ENCODE assay signal across 25 mouse cellular contexts in the genomic region with DNA sequence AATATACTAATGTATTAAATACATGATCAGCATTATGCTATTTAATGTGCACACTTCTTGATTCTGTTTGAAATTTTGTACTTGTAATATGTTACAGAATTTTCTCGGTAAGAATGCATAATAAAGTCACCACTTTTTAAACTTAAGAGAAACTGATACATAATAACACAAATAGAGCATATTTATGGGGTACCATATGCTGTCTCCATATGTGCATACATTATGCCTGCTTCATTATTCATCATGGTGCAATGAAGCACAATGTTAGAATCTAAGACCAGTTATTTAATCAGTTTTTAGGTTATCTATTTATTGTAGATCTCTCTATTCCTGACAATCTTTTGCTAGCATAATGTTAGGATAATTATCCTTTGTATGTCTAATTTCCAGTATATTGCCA.
"Had no signal": no experiment of that assay in that cellular context is flagged by ENCODE, and none has a peak within 500 bp of the region (broad histone marks: within the 10 kb centered on the region; RNA-seq: fewer than 3 reads in every experiment).

No protein-coding gene starts in this region.

- H3K36me3 ChIP-seq: kidney, embryonic 15.5 days; limb, embryonic 10.5 days; limb, embryonic 13.5 days; liver, embryonic 12.5 days; liver, embryonic 15.5 days; lung, embryonic 15.5 days; midbrain, embryonic 10.5 days; midbrain, embryonic 13.5 days; neural tube, embryonic 13.5 days; stomach, embryonic 15.5 days had no signal

- H3K9me3 ChIP-seq: kidney, embryonic 15.5 days; limb, embryonic 10.5 days; limb, embryonic 13.5 days; liver, embryonic 12.5 days; liver, embryonic 15.5 days; lung, embryonic 15.5 days; midbrain, embryonic 10.5 days; midbrain, embryonic 13.5 days; neural tube, embryonic 13.5 days; stomach, embryonic 15.5 days had no signal

- ATAC-seq: liver, embryonic 12.5 days; midbrain, embryonic 13.5 days; midbrain, embryonic 16.5 days had no signal

- H3K4me3 ChIP-seq: kidney, embryonic 15.5 days; limb, embryonic 10.5 days; limb, embryonic 13.5 days; liver, embryonic 12.5 days; liver, embryonic 15.5 days; lung, embryonic 15.5 days; megakaryocyte, embryonic 14.5 days; midbrain, embryonic 10.5 days; midbrain, embryonic 13.5 days; myocyte; neural tube, embryonic 13.5 days; stomach, embryonic 15.5 days had no signal

- H3K4me1 ChIP-seq: kidney, embryonic 15.5 days; limb, embryonic 10.5 days; limb, embryonic 13.5 days; liver, embryonic 12.5 days; liver, embryonic 15.5 days; lung, embryonic 15.5 days; megakaryocyte, embryonic 14.5 days; stomach, embryonic 15.5 days had no signal

- DNase-seq: kidney, postnatal 14 days; layer of hippocampus, postnatal 36 days; liver; lung, adult 18-20 months; lung, postnatal 10 days; lung, postnatal 36 days; retina, postnatal 1 day; right cerebral cortex, postnatal 25 days; spleen, adult 18-20 months; thymus, adult 18-20 months; thymus, postnatal 14 days; thymus, postnatal 4 days had no signal

- H3K9ac ChIP-seq: kidney, embryonic 15.5 days; limb, embryonic 13.5 days; liver, embryonic 12.5 days; liver, embryonic 15.5 days; lung, embryonic 15.5 days; midbrain, embryonic 13.5 days; neural tube, embryonic 13.5 days; stomach, embryonic 15.5 days had no signal

- H3K4me2 ChIP-seq: kidney, embryonic 15.5 days; limb, embryonic 13.5 days; liver, embryonic 12.5 days; liver, embryonic 15.5 days; lung, embryonic 15.5 days; midbrain, embryonic 13.5 days; neural tube, embryonic 13.5 days; stomach, embryonic 15.5 days had no signal

- H3K27ac ChIP-seq: kidney, embryonic 15.5 days; limb, embryonic 10.5 days; limb, embryonic 13.5 days; liver, embryonic 12.5 days; liver, embryonic 15.5 days; lung, embryonic 15.5 days; midbrain, embryonic 10.5 days; midbrain, embryonic 13.5 days; neural tube, embryonic 13.5 days; stomach, embryonic 15.5 days had no signal

- H3K27me3 ChIP-seq: kidney, embryonic 15.5 days; limb, embryonic 13.5 days; liver, embryonic 12.5 days; liver, embryonic 15.5 days; lung, embryonic 15.5 days; megakaryocyte, embryonic 14.5 days; midbrain, embryonic 13.5 days; neural tube, embryonic 13.5 days; stomach, embryonic 15.5 days had no signal
